Mouse (Mus musculus): ENCODE measurements around the gene Gm11733. TPM values are rescaled to one million over a fixed set of nuclear protein-coding genes. Genes with fewer than 3 reads are reported as not detected.
A peak's percentile ranks its signal among the peaks of the same experiment; 100 is the strongest.
"Not testable (repeated sequence)": the region's sequence is repeated elsewhere in the genome, so short reads cannot be mapped to it uniquely, and the experiment has no call there.

Gm11733 gene
- total RNA-seq (2017), result not detected in 2 replicates

DNA sequence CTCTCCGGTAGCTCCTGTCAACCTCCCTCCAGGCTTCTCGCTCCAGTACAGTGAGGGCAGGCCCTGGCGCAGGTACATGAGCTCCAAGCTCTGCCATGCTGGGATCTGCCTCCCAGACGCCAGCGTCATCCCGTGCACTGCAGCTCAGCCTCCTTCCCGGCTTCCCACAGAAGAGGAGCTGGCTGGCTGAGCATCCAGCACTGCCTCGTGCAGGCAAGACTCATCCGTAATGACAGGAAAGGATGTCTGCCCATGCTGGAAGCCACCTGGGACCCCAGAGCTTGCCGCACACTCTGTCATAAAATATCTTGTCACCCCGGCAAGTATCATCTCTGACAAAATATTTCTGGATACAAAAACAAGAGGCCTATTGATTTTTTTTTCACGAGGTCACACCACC, at the start of gene Gm11733:
Gene Gm11733, plus strand, starts transcription at position 171 of the 400 bp plus-strand sequence.
- ATAC-seq (replicated peaks; ENCODE audit: low read depth, poor library complexity, severe bottlenecking), result no peak

DNA sequence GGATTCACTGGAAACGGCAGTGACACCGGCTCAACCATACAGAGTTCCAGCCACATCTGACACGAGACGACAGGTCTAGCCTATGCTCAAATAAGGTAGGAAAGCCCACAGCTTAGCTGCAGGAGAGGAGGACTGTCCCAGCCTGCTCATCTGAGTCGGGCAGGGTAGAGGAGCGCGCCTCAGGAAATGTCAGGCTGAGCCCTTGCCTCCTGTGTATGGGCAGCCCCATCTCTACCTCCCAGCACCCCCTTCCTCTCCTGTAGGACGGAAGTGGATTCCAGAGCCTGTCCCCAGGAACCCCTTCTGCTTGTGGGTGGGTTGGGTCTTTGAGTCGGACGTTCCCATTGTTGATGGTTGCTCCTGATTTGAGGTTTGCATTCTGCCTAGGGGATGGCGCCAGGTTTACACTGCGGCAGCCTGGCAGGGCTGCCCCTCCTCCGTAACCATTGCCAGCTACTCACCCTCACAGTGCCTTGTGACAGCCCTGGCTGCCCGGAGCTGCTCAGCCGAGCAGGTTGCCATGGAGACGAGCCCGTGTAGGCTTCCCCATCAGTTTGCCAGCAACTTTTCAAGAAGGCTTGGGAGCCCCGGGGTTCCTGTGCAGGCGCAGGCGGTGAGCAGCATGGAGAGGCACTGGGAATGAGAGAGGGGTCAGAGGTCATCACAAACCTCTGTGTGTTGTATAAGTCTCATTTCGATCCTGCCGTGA, 47.6 kb upstream of the Gm11733 start:
- no peak for ATAC-seq (replicated peaks; ENCODE audit: low read depth, poor library complexity, severe bottlenecking)

DNA sequence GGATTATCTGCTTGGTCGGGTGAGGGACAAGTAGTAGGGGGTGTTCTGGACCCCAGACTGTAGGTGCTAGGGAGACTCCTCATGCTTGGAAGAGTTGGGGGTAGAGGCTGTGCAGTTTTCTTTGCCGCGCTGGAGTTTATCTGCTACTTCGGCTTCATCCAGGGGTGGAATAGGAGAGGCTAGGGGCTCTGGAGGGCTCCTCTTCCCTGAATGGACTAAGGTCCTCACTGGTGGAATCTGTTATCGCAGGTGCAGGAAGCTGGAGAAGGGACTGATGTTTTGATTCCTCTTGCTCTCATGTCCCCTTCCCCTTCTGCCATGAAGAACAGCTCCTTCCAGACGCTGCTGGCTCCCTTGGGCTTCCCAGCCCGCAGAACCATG, 47.1 kb upstream of the Gm11733 start:
- ATAC-seq (replicated peaks; ENCODE audit: low read depth, poor library complexity, severe bottlenecking), result no peak

GRCm38 (mm10) chr11:117438363-117438762, 45.8 kb upstream of the Gm11733 start:
- ATAC-seq (replicated peaks; ENCODE audit: low read depth, poor library complexity, severe bottlenecking), result no peak

GRCm38 (mm10) chr11:117440865-117441425, 43.2 kb upstream of the Gm11733 start:
- ATAC-seq (replicated peaks; ENCODE audit: low read depth, poor library complexity, severe bottlenecking), result no peak

GRCm38 (mm10) chr11:117444090-117444489, 40.1 kb upstream of the Gm11733 start:
- ATAC-seq (replicated peaks; ENCODE audit: low read depth, poor library complexity, severe bottlenecking), result no peak

DNA sequence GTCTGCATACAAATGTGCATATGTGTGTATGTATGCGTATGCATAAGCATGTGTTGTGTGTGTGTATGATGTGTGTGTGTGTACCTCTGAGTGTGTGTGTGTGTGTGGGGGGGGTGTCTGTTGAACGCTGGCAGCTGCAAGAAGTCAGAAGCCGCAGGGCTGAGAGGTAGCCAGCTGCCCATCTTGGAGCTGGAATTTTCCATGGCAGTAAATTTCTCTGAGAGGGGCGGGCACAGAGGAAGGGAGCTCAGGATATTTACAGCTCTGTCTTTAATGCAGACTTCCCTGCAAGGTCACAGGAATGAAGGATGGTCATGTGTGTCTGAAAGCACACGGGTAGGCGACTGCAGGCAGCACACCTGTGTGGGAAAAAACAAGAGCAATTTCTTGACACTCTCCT, 38.5 kb upstream of the Gm11733 start:
- ATAC-seq (replicated peaks; ENCODE audit: low read depth, poor library complexity, severe bottlenecking), result no peak

DNA sequence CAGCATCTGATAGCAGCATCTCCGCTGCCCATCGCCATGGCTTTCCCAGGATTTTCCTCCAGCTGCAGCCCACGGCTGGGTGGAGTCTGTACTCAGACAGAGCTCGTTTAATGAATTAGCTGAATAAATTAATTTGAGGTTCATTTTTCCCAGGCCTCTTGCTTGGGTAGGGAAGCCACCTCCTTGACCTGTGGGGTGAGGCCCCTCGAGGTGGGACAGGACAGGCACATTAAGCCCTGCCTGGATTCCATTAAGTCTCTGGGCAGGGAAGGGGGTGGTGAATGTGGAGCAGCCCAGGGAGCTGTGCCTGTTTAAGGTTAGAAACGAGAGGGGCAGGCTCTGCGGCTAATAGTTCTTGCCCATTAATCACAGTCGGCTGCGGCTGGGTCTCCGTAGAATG, 30.1 kb upstream of the Gm11733 start:
- no peak for ATAC-seq (replicated peaks; ENCODE audit: low read depth, poor library complexity, severe bottlenecking)

DNA sequence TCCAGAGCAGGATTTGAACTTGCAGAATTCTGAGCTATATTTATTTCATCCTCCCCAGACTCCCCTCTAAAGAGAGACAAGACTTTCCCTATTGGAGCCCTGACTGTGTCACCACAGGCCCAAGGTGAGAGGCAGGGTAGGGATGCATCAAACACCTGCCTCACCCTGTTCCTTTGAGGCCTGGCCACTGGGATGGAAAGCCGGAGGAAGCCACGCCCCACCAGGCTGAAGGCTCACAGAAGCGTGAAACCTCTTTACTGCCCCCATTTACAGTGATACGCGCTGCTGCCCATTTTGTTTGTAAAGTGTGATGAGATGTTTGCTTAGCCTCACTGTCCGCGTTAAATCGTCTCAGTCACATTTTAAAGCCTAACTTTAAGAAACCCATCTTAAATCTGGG, 25.0 kb upstream of the Gm11733 start:
- ATAC-seq (replicated peaks; ENCODE audit: low read depth, poor library complexity, severe bottlenecking), result no peak

GRCm38 (mm10) chr11:117462202-117462864, 21.8 kb upstream of the Gm11733 start:
- no peak for ATAC-seq (replicated peaks; ENCODE audit: low read depth, poor library complexity, severe bottlenecking)

- ATAC-seq (replicated peaks; ENCODE audit: low read depth, poor library complexity, severe bottlenecking), result not testable (repeated sequence)
Observed at GRCm38 (mm10) chr11:117463416-117463815, 20.8 kb upstream of the Gm11733 start.

DNA sequence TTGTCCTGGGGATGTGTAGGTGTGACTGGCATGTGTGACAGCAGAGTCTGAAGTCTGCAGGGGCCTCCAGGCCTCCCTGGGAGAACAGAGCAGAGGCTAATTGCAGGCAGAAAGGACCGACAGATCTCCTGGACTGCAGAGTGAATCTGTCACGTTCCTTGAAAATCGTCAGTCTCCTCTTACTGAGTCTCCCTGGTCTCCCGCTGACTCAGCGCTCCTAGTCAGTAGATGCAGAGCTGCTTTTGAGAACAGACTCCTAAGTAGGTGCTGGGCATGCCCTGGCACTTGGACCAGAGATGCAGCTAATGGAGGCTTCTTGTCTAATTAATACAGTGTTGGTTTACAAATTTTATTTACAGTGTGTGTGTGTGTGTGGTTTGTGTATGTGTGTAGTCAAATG, 17.9 kb upstream of the Gm11733 start:
- ATAC-seq (replicated peaks; ENCODE audit: low read depth, poor library complexity, severe bottlenecking), result no peak

GRCm38 (mm10) chr11:117466911-117467310, 17.3 kb upstream of the Gm11733 start:
- ATAC-seq (replicated peaks; ENCODE audit: low read depth, poor library complexity, severe bottlenecking), result no peak

DNA sequence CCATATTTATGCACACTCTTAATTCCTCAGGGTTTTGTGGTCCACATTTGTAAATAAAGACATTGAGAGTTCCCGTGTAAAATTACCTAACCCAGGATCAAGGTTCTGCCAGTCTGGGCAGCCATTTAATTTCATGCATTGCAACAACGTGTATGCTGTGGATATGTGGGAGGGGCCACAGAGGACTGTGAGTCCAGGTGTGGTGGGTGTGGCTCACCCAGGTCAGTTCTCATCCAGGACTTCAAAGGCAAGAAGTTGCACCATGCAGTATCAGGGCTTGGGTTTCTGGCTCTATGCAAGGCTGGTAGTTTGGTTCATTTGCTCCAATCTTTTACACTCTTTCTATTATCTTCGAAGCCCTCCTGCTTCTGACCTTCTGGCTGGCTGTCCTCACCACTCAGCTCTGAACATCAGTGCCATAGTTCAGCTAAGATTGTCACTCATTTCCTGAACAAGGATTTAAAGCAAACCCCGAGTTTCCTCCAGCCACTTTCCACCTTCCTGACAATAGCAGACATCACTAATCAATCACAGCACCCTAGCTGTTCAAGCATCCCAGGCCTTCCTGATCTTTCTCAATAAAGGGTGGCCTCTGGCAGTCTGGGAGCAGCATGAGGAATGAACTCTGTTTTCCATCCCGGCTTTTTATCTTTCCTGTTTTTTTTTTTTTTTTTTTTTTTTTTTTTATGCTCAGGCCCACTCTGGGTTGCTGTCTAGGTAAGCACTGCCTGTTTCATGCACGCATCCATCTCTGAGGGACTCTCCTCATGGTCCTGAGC, 15.4 kb upstream of the Gm11733 start:
- no peak for ATAC-seq (replicated peaks; ENCODE audit: low read depth, poor library complexity, severe bottlenecking)

- no peak for ATAC-seq (replicated peaks; ENCODE audit: low read depth, poor library complexity, severe bottlenecking)
Observed at GRCm38 (mm10) chr11:117469724-117470123, 14.4 kb upstream of the Gm11733 start.

DNA sequence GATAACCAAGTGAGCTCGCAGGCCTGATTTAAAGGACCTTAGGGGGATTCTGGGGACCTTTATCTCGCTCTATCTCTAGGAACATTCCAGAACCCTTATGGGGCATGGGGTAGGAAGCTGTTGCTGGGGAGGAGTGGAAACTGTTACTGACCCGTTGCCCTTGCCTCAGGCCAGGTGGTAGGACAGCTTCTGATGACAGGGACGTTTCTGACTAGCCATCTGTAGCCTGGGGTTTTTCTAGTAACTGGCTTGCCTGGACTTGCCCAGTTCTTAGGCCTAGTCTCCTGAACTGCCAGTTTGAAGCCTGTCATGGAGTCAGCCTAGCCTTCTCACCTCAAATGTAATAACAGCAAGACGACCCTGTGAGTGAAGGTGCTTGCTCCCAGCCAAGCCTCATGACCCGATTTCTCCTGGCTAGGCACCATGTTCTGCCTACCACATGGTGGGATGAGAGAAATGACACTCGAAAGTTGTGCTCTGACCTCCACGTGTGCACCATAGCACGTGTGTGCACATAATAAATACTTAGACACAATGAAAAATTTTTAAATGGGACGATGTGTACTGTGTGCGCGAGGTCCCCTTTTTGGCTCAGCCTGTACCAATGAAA, 13.5 kb upstream of the Gm11733 start:
- ATAC-seq (replicated peaks; ENCODE audit: low read depth, poor library complexity, severe bottlenecking), result no peak

- ATAC-seq (replicated peaks; ENCODE audit: low read depth, poor library complexity, severe bottlenecking), result no peak
Observed at GRCm38 (mm10) chr11:117471625-117472283, 12.4 kb upstream of the Gm11733 start.

GRCm38 (mm10) chr11:117472885-117473284, 11.3 kb upstream of the Gm11733 start:
- ATAC-seq (replicated peaks; ENCODE audit: low read depth, poor library complexity, severe bottlenecking), result no peak

DNA sequence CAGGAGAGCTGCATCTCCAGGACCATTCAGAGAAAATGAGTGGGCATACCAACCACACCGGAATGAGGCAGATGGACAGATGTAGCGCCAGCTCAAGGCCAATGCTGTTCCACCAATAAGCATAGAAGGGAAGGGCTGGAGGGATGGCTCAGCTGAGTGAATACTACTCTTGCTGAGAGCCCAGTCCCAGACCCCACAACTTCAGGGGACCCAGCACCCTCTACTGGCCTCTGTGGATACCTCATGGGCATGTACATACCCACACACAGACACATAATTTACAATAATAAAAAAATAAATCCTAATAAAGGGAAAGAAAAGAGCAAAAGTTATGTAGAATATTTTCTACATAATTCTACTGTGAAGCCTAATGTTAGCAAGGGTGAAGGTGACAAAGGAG, 9.0 kb upstream of the Gm11733 start:
- ATAC-seq (replicated peaks; ENCODE audit: low read depth, poor library complexity, severe bottlenecking), result no peak

GRCm38 (mm10) chr11:117475669-117476068, 8.5 kb upstream of the Gm11733 start:
- peak; percentile 67 for ATAC-seq (replicated peaks; ENCODE audit: low read depth, poor library complexity, severe bottlenecking)
